Mouse (Mus musculus): ENCODE measurements around the gene Fer1l5.

DNA sequence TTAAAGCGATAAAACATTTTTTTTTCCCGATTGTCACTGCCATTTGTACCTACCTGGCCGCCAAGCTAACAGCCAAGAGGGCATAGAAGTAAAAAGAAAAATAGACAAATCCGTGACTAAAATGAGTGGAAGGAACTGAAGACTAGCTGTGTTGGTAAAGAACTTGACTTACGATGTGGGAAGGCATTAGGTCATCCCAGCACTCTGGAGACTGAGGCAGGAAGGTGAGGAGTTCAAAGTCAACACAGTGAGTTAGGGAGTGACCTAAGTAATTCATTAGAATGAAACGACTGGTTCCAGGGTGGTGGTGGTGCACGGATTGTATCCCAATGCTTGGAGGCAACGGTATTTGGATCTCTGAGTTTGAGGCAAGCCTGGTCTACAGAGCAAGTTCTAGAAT, 73.4 kb downstream of the Fer1l5 start:
- TF ChIP-seq CTCF (IDR thresholded peaks at IDR 0.05; ENCODE audit: control insufficient read depth, insufficient read depth, low read length) (no peak), POLR2A (IDR thresholded peaks at IDR 0.05; ENCODE audit: borderline replicate concordance, control insufficient read depth, low read depth, low read length) (no peak)
